Mouse (Mus musculus) E14TG2a.4 (cell line): ENCODE results near the gene Olfr92.
"Not testable (repeated sequence)": the region's sequence is repeated elsewhere in the genome, so short reads cannot be mapped to it uniquely, and the experiment has no call there.

Source experiments
- H3K27me3 ChIP-seq: 2 replicates; pipeline ENCODE4 v1.6.1; 2014; ENCODE audit warnings: low read length, control low read depth; ENCODE audit not compliant: insufficient read depth
- H3K36me3 ChIP-seq: 2 replicates; pipeline ENCODE4 v1.6.1; 2014; ENCODE audit warnings: low read length, control low read depth; ENCODE audit not compliant: insufficient read depth
- H3K4me1 ChIP-seq: replicated peaks from 2 replicates; pipeline ENCODE4 v1.6.1; 2014; ENCODE audit warnings: low read depth, low read length, control low read depth
- H3K4me3 ChIP-seq: replicated peaks from 2 replicates; pipeline ENCODE4 v1.5.1; 2014; ENCODE audit warnings: mild to moderate bottlenecking, low read length
- H3K9me3 ChIP-seq: 2 replicates; pipeline ENCODE4 v1.6.1; 2014; ENCODE audit warnings: low read length, control low read depth
- CTCF ChIP-seq: conservative IDR thresholded peaks from 2 replicates; pipeline ENCODE4 v1.5.1; 2014; ENCODE audit warnings: low read length
- NANOG ChIP-seq: IDR thresholded peaks from 2 replicates; pipeline ENCODE4 v1.6.1; 2014; ENCODE audit warnings: borderline replicate concordance, low read length, mixed read lengths
- POU5F1 ChIP-seq: IDR thresholded peaks from 2 replicates; pipeline ENCODE4 v1.6.1; 2014; ENCODE audit warnings: low read length, borderline replicate concordance

Gene Olfr92

DNA sequence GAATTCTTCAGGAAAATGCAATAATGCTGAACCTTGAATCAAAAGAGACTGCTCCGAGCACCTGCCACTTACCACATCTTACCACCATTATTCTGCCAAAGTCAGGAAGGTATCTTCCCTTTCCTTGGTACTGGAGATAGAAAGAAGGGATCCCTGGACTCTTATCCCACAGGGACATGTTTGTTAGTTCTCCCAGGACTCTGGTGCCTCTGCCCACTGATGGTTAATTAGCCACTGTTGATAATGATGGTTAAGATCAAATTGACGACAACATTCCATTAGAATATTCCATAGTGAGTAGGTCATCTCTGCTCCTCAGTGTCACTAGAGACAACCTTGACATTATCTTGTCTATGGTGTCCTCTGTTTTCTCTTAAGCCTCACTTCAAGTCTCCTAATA lies at the start of gene Olfr92:
Gene Olfr92 (minus strand): TSS at position 101 of the 400 bp plus-strand sequence.
- Histone ChIP-seq H3K27me3 (no peaks in the 10 kb centered on the region), H3K4me1 (no peaks in the 10 kb centered on the region), H3K36me3 (no peaks in the 10 kb centered on the region), H3K4me3 (no peak within 1 kb of the TSS), H3K9me3 (no peaks in the 10 kb centered on the region)
- no peak for TF ChIP-seq NANOG
- no peak for TF ChIP-seq CTCF

- Histone ChIP-seq H3K9me3 (no peaks in the 10 kb centered on the region), H3K4me1 (no peaks in the 10 kb centered on the region; the same call in 1 of the 2 replicates), H3K27me3 (no peaks in the 10 kb centered on the region), H3K4me3 (no peak within 1 kb of the TSS), H3K36me3 (no peaks in the 10 kb centered on the region)
- TF ChIP-seq POU5F1 (no peak), CTCF (no peak), NANOG (no peak)
Measured at GRCm38 (mm10) chr17:37161394-37161793, 41.5 kb upstream of the Olfr92 start, which contains the start of gene Olfr93. Gene Olfr93, minus strand, starts transcription at chr17:37161494.

DNA sequence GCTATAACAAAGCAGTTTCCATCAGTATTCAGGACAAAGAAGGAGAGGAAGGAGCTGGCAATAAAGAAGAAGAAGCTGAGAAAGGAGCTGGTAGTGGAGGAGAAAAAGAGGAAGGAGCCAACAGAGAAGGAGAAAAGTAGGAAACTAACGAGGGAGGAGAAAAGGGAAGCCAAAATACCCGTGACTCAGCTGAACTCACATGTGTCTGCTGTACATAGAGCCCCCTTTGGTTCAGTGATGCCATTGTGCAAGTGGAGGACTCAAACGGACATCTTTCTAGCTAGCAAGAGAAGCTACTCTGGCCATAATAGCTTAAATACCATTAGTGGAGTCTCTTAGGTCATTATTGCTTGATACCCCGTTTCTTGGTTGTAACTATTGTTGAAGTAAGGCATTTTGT lies 11.5 kb upstream of the Olfr92 start:
- not testable (repeated sequence) for H3K4me3 ChIP-seq, H3K4me1 ChIP-seq

DNA sequence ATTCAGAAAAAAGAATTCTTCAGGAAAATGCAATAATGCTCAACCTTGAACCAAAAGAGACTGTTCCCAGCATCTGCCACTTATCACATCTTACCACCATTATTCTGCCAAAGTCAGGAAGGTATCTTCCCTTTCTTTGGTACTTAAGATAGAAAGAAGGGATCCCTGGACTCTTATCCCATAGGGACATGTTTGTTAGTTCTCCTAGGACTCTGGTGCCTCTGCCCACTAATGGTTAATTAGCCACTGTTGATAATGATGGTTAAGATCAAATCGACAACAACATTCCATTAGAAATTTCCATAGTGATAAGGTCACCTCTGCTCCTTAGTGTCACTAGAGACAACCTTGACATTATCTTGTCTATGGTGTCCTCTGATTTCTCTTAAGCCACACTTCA lies 21.7 kb downstream of the Olfr92 start, which contains the start of gene Olfr91:
Gene Olfr91 (minus strand): TSS at position 101 of the 400 bp plus-strand sequence.
- peaks cover 2% of the 10 kb centered on the region; the same call in 1 of the 2 replicates for H3K27me3 ChIP-seq
- H3K9me3 ChIP-seq: no peaks in the 10 kb centered on the region
- no peaks in the 10 kb centered on the region for H3K4me1 ChIP-seq
- no peak for TF ChIP-seq NANOG
- no peak for TF ChIP-seq CTCF
- no peak for TF ChIP-seq POU5F1
- no peaks in the 10 kb centered on the region for H3K36me3 ChIP-seq
- H3K4me3 ChIP-seq: no peak within 1 kb of the TSS

More for the DNA sequence above, 11.5 kb upstream of the Olfr92 start:
- not testable (repeated sequence) for H3K27me3 ChIP-seq, H3K9me3 ChIP-seq, H3K36me3 ChIP-seq

- no peaks in the 10 kb centered on the region for H3K36me3 ChIP-seq
- no peaks in the 10 kb centered on the region for H3K4me1 ChIP-seq
- TF ChIP-seq NANOG (no peak), POU5F1 (no peak), CTCF (no peak)
- no peaks in the 10 kb centered on the region for H3K9me3 ChIP-seq
- H3K4me3 ChIP-seq: no peak overlapping the region
- H3K27me3 ChIP-seq: peaks cover 6% of the 10 kb centered on the region; the same call in 1 of the 2 replicates
Measured at GRCm38 (mm10) chr17:37093289-37093688, 26.6 kb downstream of the Olfr92 start.

- TF ChIP-seq POU5F1: no peak
- TF ChIP-seq CTCF: no peak
- TF ChIP-seq NANOG: no peak
- H3K9me3 ChIP-seq: no peaks in the 10 kb centered on the region
- H3K36me3 ChIP-seq: no peaks in the 10 kb centered on the region
- peaks cover 6% of the 10 kb centered on the region; the same call in 1 of the 2 replicates for H3K27me3 ChIP-seq
- no peaks in the 10 kb centered on the region for H3K4me1 ChIP-seq
- no peak overlapping the region for H3K4me3 ChIP-seq
Measured at GRCm38 (mm10) chr17:37092198-37092597, 27.7 kb downstream of the Olfr92 start.

DNA sequence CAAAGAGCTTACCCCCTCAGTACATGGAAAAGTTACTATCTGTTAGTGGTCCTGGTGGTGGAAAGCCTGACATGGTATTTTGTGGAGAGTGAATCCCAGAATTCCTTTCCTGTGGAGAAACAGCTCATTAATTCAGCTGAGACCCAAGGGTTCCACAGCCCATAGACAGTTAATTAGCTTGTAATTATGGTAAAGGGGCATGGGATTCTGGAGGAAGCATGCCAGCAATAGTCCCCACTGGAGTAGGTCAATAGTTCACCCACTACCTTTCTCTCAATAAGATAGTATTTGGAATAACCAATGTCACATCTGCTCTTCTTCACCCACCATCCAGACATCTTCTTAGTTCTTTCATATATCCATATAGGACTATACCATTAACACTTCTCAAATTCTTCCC lies 31.5 kb downstream of the Olfr92 start, which contains the start of gene Olfr90:
Gene Olfr90 (minus strand): TSS at position 101 of the 400 bp plus-strand sequence.
- H3K27me3 ChIP-seq: peaks cover 6% of the 10 kb centered on the region; the same call in 1 of the 2 replicates
- peaks cover 11% of the 10 kb centered on the region for H3K4me1 ChIP-seq
- H3K36me3 ChIP-seq: peaks cover 5% of the 10 kb centered on the region; the same call in 1 of the 2 replicates
- no peak within 1 kb of the TSS for H3K4me3 ChIP-seq
- H3K9me3 ChIP-seq: no peaks in the 10 kb centered on the region
- TF ChIP-seq CTCF: no peak
- no peak for TF ChIP-seq NANOG
- no peak for TF ChIP-seq POU5F1

DNA sequence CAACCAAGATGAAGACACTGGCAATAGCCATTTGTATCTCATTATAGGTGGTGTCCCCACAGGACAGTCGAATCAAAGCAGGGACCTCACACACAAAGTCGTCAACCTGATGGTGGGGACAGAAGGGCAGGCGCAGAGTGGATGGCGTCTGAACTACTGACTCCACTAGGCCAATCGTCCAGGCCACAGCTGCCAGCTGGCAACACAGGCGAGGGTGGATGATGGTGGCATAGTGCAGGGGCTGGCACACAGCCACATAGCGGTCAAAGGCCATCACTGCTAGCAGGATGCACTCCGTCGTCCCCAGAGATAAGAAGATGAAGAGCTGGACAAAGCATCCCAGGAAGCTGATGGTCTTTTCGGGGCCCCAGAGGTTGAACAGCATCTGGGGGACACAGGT lies 34.3 kb downstream of the Olfr92 start:
- Histone ChIP-seq H3K36me3 (peaks cover 15% of the 10 kb centered on the region), H3K9me3 (no peaks in the 10 kb centered on the region), H3K4me1 (peaks cover 34% of the 10 kb centered on the region)

DNA sequence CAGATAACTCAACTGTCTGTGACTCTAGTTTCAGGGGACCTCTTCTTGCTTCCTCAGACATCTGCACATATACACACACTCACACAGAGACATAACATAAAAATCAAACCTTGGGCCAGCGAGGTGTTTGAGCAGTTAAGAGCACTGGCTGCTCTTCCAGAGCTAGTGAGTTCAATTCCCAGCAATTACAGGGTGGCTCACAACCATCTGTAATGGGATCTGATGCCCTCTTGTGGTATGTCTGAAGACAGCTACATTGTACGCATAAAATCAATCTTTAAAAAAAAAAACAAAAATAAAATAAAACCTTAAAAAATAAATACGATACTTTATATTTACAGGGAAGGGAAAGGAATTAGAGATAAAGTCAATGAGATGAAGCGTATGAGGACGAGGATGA lies 35.3 kb downstream of the Olfr92 start:
- Histone ChIP-seq H3K4me1 (peaks cover 43% of the 10 kb centered on the region), H3K27me3 (no peaks in the 10 kb centered on the region), H3K9me3 (no peaks in the 10 kb centered on the region), H3K36me3 (peaks cover 15% of the 10 kb centered on the region), H3K4me3 (no peak overlapping the region)
- TF ChIP-seq POU5F1 (no peak), CTCF (peak; percentile 28)

More for the DNA sequence above, 34.3 kb downstream of the Olfr92 start:
- Histone ChIP-seq H3K27me3 (no peaks in the 10 kb centered on the region), H3K4me3 (no peak overlapping the region)
- TF ChIP-seq CTCF: no peak
- no peak for TF ChIP-seq POU5F1
